Mouse (Mus musculus): ENCODE data around the gene Palm2.

- TF ChIP-seq GATA1 (IDR thresholded peaks at IDR 0.05; ENCODE audit: borderline replicate concordance, low read length) (no peak), FLI1 (IDR thresholded peaks at IDR 0.05; ENCODE audit: low read length) (no peak)
Measured at GRCm38 (mm10) chr4:57730801-57731598, 297.0 kb downstream of the Palm2 start.
